Mouse (Mus musculus) layer of hippocampus, postnatal 25 days (tissue): ENCODE data around the gene Ggn. TPM values are rescaled to one million over a fixed set of nuclear protein-coding genes. Genes with fewer than 3 reads are reported as not detected.
"Not testable (repeated sequence)": the region's sequence is repeated elsewhere in the genome, so short reads cannot be mapped to it uniquely, and the experiment has no call there.

Source experiments
- DNase-seq, 2 experiments: peaks; one replicate each; pipeline ENCODE4 v3.0.0; 2022; ENCODE audit warnings: mixed read lengths in 2 of 2, low spot score in 1 of 2; ENCODE audit errors: extremely low spot score in 1 of 2
- total RNA-seq, 2 experiments: library from RNA; stranded (reverse); gene quantifications; 2 replicates each; pipeline ENCODE4 v1.2.3; 2021

Ggn gene
- total RNA-seq, 2 experiments from 2014 or later = 0.86 to 1.2 TPM

DNA sequence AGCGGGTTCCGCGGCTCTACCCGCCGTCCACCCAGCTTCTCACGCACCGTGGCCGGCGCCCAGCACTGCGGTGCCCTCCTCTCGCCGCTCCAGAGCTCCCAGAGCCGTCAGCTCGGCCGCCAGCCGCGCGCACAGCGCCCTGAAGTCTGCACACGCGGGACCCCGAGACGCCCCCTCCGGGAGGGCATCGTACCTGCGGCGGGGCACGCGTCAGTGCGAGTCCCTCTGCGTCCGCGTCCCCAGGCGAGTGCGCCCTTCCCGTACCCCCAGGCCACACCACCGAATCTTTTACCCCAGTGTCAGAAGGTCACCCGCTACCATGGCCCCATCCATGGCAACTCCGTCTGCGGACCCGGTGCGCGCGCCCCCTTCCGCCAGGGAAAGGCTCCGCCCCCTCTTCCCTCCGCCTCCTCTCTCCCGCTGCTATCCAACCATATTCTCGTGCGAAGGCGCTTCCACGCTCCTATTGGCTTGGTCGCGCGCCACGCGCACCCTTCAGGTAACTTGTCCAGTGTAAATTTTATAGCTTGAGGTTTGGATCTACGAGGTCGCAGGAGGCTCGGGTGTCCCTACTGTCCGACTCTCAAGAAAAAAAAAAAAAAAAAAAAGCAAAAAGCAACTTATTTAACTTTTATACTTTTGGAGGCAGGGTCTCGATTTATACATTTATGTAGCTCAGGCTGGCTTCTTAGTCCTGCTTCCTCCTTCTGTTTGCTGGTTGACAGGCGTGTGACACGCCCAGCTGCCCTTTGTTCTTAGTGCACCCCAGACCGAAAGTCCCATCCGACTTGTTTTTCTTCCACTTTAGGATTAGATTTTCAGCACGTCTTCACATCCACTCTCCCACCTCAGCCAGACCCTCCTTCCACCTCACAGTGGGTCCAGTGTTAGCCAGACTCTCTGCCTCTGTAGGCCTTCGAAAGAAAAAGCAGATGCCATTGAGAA, 13.9 kb upstream of the Ggn start, which contains the start of gene Fam98c:
Fam98c (minus strand) TSS at position 397 of the 945 bp plus-strand sequence.
- peak; percentile 74 to 75 for DNase-seq

DNA sequence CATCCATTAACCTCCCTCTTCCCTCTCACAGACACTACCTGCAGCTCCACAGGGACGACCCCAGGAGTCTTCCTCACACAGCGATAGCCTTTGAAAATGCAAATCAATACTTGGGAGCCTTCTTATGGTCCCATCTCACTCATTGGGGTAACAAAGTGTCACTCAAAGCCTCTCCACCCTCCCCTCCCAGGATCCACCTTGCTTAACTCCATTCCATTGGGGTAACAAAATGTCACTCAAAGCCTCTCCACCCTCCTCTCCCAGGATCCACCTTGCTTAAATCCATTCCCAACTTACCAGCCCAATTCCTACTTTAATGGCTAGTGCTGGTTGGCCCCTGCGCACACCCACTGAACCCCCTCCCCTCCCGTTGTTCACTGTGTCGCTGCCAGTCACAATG, 11.7 kb upstream of the Ggn start:
- DNase-seq = no peak

DNA sequence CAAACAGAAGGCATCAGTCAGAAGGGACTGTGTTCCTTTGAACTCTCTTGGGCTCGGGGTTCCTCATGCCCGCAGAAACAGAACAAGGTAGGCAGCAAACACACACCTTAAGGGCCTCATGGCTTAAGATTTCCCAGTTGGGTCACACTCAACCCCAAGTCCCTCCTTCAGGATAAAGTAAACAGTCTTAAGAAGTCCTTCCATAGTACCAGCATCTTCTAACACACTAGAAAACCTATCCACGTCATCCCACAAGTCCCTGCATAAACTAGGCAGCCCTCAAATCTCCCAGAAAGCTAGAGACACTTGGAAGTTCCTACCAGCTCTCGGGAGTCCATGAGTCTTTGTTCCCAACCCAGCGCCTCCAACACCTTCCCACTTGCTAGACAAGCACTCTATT, 7.7 kb upstream of the Ggn start:
- DNase-seq = no peak

DNA sequence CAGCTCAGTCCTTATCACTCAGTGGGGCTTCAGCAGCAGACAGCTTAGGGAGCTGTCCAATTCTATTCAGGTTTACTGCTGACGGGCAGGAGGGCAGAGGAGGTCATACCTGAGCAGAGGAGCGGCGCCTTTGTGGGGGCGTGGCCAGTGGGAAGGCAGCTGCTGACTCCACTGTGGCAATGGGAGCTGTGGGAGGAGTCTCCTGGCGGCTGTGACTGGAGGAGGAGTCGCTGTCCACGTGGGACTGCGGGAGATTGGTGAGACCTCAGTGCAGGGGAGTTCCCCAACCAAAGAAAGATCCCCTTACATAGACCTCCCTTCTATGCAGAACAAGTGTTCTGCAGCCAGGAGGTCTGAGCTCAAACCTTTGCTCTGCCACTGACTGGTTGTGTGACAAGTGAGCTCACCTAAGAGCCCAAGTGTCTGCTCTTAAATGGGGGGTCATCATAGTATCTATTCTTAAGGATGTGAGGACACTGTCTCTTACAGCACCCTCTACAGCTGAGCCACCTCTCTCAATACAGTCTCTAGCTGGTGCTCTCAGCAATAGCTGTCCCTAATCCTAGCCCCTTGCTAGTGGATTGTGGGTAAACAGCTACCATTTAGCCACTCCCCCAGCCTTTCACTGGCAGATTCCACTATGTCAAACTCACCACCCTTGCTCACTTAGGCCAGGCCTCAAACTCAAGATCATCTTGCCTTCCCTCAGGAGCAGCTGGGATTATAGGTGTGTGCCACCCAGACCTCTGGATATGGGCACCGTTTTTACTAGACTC, 7.1 kb upstream of the Ggn start:
- DNase-seq = no peak

DNA sequence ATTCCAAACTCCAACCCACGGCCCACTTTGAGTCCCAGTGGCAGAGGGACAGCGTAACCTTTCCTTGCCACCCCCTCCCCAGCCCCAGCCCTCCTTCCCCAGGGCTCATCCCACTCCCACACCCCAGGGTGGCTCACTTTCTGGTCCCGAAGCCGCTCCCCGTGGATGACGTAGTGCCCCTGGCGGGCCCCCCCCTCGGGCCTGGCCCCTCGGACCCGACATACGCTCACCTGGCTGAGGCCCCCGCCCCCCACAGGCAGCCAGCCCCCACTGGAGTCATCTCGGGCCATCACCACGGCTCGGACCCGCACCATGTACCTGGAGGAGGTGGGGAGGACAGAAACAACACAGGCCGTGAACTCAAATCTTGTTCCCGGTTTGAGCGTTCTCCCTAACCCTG, 2.4 kb upstream of the Ggn start:
- DNase-seq = no peak

DNA sequence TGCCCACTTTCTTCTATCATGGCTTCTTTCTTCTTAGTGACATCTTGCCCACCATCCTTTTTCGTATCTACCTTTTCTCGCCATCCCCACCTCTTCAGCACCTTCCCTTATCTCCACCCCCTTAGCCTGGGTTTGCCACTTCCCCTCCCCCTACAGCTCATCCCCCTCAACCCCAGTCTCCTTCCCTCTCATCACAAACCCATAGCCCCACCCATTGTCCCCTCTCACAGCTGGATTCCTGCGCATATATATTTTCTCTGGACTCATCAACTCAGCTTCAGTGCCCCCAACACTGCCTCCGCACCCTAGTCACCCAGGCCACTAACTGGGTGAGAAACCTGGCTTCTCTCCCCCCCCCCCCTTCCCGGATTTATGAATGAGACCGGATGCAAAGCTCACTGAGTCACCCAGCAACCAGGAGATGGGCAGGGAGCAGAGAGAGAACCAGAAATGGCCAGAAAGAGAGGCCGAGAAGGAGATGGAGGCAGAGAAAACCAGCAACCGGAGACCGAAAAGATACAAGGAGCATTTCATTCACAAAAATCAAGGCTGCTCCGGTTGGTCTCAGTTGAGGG, 1.8 kb upstream of the Ggn start:
- no peak for DNase-seq

DNA sequence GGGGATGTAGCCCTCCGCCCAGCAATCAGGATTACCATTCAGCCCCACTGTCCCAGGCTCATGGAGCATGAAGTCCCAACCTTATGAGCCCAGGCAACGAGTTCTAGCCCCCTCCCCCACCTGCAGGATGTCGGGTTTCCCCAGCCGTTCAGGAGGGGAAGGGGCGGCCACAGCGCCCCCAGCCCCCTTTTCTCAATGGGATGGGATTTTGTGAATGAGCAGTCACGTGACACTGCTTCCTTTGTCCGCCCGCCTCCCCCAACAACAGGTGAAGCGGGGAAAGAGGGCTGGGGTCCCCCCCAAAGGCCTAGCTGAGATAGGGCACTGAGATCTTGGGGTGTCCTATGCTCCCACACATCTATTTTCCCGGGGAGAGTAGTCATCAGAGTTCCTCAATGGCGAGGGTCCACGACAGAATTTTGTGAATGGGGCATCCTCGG, 1.2 kb upstream of the Ggn start:
- DNase-seq = peak in 1 of 2 experiments; percentile 41

DNA sequence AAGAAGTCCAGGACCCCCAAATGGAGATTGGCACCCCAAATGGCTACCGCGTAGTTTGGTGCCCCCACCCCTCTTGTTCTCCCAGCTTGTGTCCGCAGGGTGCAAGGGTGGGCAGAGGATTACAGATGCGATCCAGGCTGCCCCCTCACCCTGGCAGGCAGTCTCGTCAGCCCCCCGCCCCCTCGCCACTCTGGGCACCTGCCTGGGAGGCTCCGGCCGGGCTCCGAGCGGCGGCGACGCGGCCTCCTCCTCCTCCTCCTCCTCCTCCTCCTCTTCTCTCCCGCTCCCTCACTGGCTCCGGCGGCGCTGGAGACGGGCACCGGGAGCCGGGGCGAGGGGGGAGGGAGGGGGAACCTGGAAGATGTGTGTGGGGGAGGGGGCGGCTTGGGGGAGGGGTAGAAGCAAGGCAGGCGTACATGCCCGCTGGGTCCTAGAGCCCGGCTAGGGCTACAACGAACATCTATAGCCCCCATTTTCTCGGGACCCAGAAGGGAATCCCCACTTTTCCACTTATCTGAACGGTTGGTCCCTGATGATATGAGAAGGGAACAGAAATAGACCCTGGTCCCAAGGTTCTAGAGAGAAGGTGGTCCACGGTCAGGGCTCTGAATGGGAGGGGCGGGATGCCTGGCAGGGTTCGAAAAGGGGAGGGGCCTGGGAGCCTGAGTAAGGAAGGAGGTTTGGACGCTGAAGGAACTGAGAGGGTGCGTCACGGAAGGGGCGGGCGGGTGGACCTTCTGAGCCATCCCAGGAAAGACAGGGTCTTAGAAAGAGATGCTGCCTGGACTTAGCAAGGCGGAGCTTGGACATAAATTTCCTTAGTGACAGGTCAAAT, 562 bp upstream of the Ggn start:
- peak; percentile 67 for DNase-seq

DNA sequence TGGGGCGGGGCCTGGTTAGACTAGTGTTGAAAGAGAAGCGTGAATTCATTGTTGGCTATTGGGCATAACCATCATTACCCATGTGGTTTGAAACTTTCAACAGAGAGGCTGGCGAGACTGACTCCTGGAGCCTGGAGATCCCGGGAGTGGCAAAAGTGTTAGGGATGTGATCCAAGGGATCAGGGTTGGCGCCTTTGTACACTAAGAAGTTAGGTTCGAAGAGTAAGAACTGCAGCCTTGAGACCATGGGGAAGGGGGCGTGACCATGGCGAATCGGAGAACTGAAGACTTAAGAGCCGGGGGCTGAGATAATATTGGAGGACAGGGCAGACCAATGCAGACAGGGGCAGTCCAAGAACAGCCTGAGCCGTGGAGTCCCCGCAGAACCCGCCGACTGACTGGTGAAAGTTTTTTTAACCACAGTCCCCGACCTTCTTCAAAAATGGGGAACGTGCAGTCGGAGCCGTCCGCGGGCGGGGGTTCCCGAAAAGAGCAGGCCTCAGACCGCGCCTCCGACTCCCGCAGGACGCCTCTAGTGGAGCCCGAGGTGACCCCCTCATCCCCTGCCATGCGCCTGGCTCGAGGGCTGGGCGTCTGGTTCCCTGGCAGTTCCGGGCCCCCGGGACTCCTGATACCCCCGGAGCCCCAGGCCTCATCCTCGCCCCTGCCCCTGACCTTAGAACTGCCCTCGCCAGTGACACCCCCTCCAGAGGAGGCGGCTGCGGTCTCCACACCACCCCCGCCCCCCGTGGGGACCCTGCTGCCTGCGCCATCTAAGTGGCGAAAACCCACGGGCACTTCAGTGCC, 948 bp downstream of the Ggn start:
- DNase-seq = no peak

DNA sequence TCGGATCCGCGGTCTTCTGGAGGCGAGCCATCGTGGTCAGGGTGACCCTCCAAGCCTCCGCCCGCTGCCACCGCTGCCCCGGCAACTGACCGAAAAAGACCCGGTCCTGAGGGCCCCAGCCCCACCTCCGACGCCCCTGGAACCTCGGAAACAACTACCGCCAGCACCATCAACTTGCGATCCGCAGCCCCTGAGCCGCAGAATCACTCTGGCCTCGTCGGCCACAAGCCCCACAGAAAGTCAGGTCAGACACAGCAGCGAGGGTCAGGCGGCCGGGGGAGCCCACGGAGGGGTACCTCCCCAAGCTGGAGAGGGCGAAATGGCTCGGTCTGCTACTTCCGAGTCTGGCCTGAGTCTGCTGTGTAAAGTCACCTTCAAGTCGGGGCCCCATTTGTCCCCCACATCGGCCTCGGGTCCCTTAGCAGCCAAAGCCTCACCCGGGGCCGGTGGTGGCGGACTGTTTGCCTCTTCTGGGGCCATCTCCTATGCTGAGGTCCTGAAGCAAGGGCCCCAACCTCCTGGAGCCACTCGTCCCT, 1.6 kb downstream of the Ggn start:
- DNase-seq = no peak

DNA sequence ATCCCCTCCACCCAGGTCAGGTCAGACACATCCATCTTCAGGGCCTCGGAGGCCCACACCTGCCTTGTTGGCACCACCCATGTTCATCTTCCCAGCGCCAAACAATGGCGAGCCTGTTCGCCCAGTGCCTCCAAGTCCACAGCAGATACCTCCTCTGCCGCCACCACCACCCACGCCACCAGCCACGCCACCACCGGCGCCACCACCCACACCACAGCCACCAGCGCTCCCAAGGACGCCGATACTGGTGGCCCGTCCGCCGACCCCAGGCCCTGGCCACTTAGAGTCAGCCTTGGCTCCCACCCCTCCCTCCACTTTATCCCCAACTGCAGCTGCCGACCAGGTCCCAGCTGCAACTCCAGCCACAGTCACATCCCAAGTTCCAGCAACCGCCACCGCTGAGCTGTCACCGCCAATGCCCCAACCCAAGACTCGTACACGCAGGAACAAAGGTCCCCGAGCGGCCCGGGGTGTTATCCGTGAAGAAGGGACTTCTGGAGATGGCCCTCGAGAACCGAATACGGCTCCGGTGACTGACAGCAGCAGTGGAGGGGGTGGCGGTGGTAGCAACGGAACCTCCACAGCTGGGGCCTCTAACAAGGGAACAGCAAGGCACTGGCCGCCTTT, 2.5 kb downstream of the Ggn start:
- DNase-seq = no peak

DNA sequence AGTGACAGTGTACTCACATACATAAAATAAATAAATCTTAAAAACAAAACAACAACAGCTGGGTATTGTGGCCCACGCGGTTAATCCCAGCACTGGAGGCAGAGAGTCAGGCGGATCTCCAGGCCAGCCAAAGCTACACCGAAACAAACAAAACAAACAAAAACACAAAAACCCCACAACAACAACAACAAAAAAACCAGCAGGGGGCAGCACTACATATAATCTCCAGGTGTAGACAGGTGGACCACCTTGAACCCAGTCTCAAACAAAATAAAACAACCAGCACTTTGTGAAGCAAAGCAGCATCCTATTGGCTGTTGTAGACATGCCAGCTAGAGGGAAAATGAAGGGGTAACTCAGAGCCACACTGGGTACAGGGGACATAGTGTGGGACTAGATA, 8.1 kb downstream of the Ggn start:
- DNase-seq = no peak

DNA sequence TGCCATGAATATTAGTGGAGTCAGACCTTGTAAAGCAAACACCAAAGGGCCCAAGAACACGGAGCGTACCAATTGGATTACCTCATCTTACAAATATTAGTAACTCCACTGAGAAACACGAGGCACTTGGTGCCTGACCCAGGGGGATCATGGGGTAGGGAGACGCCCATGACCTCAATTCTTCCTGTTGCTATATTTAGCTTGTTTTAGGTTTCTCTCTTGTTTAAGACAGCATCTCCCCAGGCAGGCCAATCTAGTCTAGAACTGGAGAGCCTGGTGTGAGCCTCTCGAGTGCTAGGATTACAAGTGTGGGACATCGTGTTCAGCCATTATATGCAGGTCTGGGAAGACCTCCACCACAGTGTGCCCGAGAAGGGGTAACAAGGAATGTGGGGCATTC, 9.3 kb downstream of the Ggn start:
- DNase-seq = no peak

DNA sequence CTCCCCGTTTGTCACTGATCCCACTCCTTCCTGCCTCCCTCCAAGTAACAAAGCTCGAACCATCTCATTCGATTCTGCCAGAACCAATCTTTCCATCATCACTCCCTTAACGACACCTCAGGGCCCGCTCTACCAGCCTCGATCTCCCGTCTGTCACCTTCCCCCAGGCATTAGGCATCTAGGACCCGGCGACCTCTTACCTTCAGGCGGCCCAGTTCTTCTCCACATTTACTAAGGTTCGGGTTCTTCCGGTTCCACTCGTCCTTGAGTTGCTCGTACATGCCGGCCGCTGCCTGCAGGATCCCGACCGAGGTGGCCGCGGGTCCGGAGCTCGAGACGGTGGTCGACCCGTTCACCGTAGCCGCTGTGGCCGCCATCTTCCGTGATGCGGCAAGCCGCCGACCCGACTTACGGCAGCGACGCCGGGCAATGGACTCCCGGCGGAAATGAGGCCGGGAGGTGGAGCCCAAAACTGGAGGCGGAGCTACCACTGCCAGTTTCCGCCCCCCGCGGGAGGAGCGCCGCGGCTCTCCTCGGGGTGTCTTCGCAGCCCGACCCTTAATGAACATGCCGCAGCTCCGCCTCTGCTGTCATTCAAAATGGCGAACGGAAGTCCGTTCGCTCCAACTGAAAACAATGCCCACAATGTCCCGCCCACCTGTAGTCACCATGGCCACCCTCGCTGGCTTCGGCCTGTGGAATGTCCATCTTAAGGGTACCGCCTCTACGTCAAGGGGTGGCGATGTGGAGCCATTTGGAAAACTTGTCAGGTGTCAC, 10.3 kb downstream of the Ggn start, which contains the start of gene Psmd8:
Psmd8 (minus strand) TSS at position 625 of the 777 bp plus-strand sequence.
- peak; percentile 78 to 89 for DNase-seq

DNA sequence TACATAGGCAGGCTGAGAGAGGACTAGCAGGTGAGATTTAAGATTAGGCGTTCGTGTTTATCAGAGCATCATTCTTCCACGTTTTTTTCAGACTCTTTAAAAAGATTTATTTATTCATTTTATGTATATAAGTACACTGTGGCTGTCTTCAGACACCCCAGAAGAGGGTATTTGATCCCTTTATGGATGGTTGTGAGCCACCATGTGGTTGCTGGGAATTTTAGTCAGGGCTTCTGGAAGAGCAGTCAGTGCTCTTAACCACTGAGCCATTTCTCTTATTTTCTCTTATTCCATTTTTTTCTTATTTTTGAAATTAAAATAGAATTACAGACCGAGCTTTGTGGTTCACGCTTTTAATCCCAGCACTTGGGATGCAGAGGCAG, 10.8 kb downstream of the Ggn start:
- DNase-seq = no peak

DNA sequence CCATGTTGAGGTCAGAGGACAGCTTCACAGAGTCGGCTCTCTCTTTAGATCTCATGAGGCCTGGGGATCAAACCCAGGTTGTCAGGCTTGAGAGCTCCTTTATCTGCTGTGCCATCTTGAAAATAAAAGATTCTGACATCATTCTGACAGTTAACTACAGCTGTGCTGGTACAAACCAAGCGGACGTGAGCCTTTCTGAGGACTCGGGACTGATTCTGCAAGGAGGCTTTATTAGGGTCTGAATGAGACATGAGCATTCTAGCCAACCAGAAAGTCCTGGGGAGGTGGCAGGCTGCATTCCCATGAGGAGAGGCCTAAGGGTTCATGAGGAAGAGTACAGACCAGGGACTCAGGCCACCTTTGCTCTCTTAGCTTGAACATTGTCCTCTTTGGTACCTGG, 11.3 kb downstream of the Ggn start:
- not testable (repeated sequence) for DNase-seq

DNA sequence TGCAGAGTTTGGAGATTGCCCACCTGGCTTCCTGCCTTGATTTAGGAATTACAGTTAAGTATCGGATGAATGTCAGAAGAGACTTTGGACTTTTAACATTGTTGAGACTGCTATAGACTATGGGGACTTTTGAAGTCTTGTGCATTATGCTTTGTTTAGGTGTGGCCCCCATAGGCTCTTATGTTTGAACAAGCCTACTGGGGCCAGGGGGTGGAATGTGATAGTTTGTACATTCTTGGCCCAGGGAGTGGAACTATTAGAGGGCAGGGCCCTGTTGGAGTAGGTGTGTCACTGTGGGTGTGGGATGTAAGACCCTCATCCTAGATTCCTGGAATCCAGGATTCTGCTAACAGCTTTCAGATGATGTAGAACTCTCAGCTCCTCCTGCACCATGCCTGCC, 24.2 kb downstream of the Ggn start:
- DNase-seq = not testable (repeated sequence)

DNA sequence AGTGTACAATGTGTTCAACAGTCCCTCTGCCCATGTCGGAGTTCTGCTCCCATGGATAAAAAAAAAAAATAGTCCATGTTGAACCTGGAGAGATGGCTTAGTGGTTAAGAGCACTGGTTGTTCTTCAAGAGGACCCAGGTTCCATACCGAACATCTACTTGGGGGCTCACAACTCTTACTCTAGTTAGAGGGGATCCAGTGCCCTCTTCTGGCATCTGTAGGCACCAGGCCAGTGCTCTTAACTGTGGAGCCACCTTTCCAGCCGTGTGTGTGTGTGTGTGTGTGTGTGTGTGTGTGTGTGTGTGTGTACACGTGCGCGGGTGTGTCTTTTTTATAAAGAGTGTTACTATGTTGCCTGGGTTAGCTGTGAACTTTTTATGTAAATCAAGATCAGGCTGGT, 32.6 kb downstream of the Ggn start:
- DNase-seq = no peak
